Mouse (Mus musculus) adrenal gland, postnatal 4 days (tissue): ENCODE results near the gene Phldb2. TPM values are rescaled to one million over a fixed set of nuclear protein-coding genes. Genes with fewer than 3 reads are reported as not detected.

Experiments
- DNase-seq, 2 experiments: peaks; one replicate each; pipeline ENCODE4 v3.0.0; 2021 to 2022; ENCODE audit warnings: low spot score in 2 of 2, mixed read lengths in 2 of 2
- total RNA-seq, 2 experiments: library from RNA; stranded (reverse); gene quantifications; 2 replicates each; pipeline ENCODE4 v1.2.3; 2021

Gene Phldb2
- total RNA-seq, 2 experiments from 2014 or later: 77.3 to 90.7 TPM

DNA sequence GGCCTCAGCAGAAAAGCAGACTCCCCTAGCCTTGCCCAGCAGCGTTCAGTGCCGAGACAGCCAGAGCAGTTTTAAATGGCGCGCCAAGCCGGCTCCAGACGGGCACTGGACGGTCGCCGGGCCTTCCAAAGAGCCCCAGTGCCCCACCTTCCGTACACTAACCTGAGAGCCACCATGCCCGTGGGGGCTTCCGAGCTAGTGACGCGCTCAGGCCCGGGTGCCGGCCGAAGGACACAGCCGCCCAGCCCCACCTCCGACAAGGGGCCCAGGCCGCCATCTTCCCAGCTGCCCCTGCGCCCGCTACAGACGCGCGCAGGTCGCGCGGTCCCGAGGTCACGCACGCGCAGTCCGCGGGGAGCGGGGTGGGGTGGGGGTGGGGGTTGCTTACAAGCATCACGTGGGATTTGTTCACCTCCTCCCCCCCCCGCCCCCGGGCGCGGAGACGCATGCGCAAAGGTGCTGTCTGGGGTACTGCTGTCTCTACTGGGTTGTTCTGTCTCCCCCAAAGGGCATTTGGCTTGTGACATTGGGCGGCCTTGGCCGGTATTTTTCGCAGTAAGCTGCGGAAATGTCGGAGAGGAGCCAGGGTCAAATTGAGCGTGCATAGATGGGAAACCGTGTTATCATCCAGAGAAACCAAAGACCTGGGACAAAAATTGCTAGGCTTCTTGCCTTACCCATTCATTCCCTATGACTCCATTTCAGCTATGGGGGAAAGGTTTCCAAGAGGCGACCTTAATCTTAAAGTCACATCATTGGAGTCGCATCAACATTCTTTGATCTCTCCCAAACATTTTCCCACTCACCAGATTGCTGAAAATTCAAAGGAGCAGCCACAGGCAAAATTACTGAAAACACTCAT, 210.6 kb downstream of the Phldb2 start, which contains the start of gene Abhd10:
TSS of gene Abhd10 (minus strand) at position 341 of the 862 bp plus-strand sequence.
- peak; percentile 97 to 99 for DNase-seq

- DNase-seq: no peak
These were observed 215.5 kb downstream of the Phldb2 start for GRCm38 (mm10) chr16:45737880-45738279.

DNA sequence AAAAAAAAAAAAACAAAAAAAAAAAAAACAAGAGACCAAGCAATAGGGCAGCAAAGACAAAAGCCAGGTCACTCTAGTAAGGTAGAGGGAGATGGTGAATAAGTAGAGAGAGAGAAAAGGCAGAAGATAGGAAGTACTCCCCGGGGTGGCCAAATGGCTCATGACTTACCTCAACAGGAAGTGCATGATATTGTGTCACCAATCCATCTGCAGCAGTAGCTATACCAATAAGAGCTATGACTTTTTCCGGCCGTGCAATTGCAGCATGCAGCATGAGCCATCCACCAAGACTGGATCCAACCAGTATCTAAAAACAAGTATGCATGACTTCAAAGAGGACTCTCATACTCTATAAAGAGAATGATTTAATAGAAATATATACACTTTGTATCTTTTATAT, 216.7 kb downstream of the Phldb2 start:
- no peak for DNase-seq

- no peak for DNase-seq
These were observed 224.2 kb downstream of the Phldb2 start for GRCm38 (mm10) chr16:45729163-45729562.

- DNase-seq: no peak
These were observed 228.7 kb downstream of the Phldb2 start for GRCm38 (mm10) chr16:45724742-45725102.

GRCm38 (mm10) chr16:45724061-45724741, 229.2 kb downstream of the Phldb2 start, which contains the start of gene Tagln3:
Gene Tagln3 (minus strand): TSS chr16:45724608.
- no peak for DNase-seq

- no peak for DNase-seq
These were observed 230.1 kb downstream of the Phldb2 start for GRCm38 (mm10) chr16:45723172-45723901.

DNA sequence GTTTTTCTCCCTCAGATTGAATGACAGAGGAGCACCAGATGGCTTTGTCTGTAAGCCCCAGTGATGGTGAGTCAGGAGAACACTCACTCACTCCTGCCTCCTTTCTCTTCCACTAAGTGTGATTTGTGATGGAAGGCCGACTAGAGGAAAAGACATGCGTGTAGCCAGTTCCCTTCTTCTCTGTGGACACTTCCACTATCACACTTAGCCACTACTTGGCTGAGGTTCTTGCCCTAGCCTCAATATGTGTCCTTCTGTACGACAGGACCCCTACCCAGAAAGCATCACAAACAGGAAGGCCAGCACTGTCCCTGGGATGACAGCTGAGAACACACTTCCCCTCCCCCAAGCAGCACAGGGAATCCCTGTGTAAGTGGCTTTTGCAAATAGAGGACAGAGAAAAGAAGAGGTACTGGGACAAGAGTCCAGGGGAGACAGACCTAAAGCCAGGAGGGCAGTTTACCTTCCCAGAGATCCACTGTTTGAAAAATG, 230.9 kb downstream of the Phldb2 start:
- no peak for DNase-seq

GRCm38 (mm10) chr16:45720022-45720630, 233.3 kb downstream of the Phldb2 start:
- DNase-seq: no peak

- no peak for DNase-seq
These were observed 235.1 kb downstream of the Phldb2 start for GRCm38 (mm10) chr16:45718296-45718695.

- no peak for DNase-seq
These were observed 238.8 kb downstream of the Phldb2 start for GRCm38 (mm10) chr16:45714489-45715150.

DNA sequence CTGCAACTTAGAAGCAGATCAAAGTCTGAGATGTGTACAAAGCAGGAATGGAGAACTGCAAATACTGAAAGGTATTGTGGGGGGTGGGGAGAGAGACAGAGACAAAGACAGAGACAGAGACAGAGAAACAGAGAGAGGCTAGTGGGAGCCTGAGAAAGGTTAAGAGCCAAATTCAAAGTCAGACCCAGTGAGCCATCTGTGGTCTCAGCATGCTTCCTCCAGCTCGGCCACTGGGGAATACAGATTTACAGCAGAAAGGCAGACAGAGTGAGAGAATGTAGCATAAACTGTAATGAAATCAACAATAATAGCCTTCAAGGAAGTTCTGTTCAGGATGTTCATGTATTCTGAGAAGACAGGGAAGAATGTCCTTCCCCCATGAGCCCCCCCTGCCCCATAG, 239.5 kb downstream of the Phldb2 start:
- DNase-seq: no peak

DNA sequence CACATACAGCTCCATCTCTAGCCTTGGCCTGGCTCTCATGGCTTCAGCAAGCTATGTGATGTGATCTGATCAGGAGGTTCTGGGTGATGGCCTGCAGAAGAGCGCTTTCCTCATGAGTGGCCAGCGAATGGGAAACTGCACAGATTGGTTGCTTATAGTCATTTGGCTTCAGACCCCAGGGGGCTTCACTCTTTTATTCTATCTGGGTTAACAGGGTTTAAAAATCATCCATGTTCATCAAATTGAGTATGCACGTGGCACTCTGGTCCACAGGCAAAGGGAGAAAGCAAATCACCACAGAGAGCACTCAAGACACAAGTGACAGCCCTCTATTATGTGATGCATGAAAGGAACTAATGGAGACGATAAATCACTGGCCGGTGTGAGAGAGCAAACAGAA, 240.1 kb downstream of the Phldb2 start:
- DNase-seq: no peak

GRCm38 (mm10) chr16:45711263-45711662, 242.1 kb downstream of the Phldb2 start:
- no peak for DNase-seq

GRCm38 (mm10) chr16:45699301-45699700, 254.1 kb downstream of the Phldb2 start:
- no peak for DNase-seq

DNA sequence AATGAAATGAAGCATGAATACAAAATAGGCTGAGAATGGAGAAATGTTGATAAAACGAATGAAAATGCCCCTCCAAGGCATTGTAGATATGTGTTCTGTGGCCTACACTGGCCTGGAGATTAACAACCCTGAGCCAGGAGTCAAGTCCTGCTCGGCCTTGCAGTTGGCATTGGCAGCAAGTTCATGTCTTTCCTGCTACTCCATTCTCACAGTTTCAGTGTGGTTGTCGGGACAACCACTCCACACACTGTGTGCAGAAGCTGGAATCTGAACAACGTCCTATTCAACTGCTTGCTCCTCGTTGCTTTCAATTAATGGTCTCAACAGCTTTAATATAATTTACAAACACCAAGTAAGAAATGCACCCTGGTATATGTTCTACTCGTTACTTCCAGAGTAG, 255.4 kb downstream of the Phldb2 start:
- no peak for DNase-seq
